Mouse (Mus musculus) midbrain, embryonic 11.5 days (tissue): ENCODE results near the gene Tpm4. TPM values are rescaled to one million over a fixed set of nuclear protein-coding genes. Genes with fewer than 3 reads are reported as not detected.

Experiments used
- ATAC-seq: fragments of 200-750 bp; cut with Nextera tagmentation; 2 replicates; pipeline ENCODE4 v1.8.0; 2017; ENCODE audit warnings: moderate TSS enrichment, moderate library complexity; ENCODE audit not compliant: low FRiP score
- DNase-seq: peaks from one replicate; pipeline ENCODE4 v3.0.0; 2015; ENCODE audit warnings: low spot score; ENCODE audit errors: missing footprints
- H3K27ac ChIP-seq: fragments of 300-500 bp; sonication (generic); 2 replicates; pipeline ENCODE4 v1.5.1; 2014; ENCODE audit warnings: low read depth, low read length
- H3K27me3 ChIP-seq: fragments of 300-500 bp; sonication (generic); 2 replicates; pipeline ENCODE4 v1.6.1; 2014; ENCODE audit warnings: mild to moderate bottlenecking, low read length, moderate library complexity, mixed read lengths; ENCODE audit not compliant: control insufficient read depth, insufficient read depth
- H3K36me3 ChIP-seq: fragments of 300-500 bp; sonication (generic); 2 replicates; pipeline ENCODE4 v1.6.1; 2014; ENCODE audit warnings: mild to moderate bottlenecking, low read length, moderate library complexity, mixed read lengths; ENCODE audit not compliant: control insufficient read depth, insufficient read depth
- H3K4me1 ChIP-seq: fragments of 300-500 bp; sonication (generic); 2 replicates; pipeline ENCODE4 v1.6.1; 2014; ENCODE audit warnings: low read length; ENCODE audit not compliant: control insufficient read depth, insufficient read depth
- H3K4me2 ChIP-seq: fragments of 300-500 bp; sonication (generic); 2 replicates; pipeline ENCODE4 v1.6.1; 2014; ENCODE audit warnings: mild to moderate bottlenecking, moderate library complexity
- H3K4me3 ChIP-seq: fragments of 300-500 bp; sonication (generic); 2 replicates; pipeline ENCODE4 v1.5.1; 2014; ENCODE audit warnings: low read depth, low read length
- H3K9ac ChIP-seq: fragments of 300-500 bp; sonication (generic); 2 replicates; pipeline ENCODE4 v1.6.1; 2014; ENCODE audit warnings: low read length
- H3K9me3 ChIP-seq: fragments of 300-500 bp; sonication (generic); 2 replicates; pipeline ENCODE4 v1.6.1; 2016; ENCODE audit warnings: low read length; ENCODE audit not compliant: control insufficient read depth
- WGBS: fragments of 180-500 bp; shearing (Covaris S2); extraction: QIAGEN DNeasy Blood & Tissue Kit; methylation state at CpG from one replicate; pipeline ENCODE4 v1.1.7; 2014; 5-methylcytosine and 5-hydroxymethylcytosine counted together
- polyA plus RNA-seq: library from polyadenylated mRNA; unstranded; fragments of >200 nt; fragmentation: Nextera tagmentation; extraction: Ambion mirVana; gene quantifications from 2 replicates; pipeline ENCODE4 v1.2.1, GENCODE M21; 2014

Gene Tpm4
- polyA plus RNA-seq, 1 experiment from 2014 or later = 548 TPM

DNA sequence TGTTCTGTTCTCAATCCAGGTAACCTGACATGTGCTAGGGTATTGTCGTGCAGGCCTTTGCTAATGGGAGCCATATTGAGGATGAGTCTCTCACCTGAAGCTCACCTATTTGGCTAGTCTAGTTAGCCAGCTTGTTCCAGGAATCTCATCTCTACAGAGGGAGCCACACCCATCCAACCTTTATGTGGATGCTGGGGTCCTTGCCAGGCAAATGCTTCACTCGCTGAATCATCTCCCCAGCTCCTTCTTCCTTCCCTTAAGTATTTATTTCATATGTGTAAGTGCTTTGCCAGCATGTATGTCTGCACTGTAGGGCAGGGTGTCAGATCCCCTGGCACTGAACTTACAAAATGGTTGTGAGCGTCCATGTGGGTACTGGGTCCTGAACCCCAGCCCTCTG, 11.8 kb downstream of the Tpm4 start:
- DNase-seq (peak; percentile 35), ATAC-seq (no peak)
- no peaks in the 10 kb centered on the region for H3K4me1 ChIP-seq
- no peak overlapping the region for H3K9ac ChIP-seq
- 91% methylated on average over 3 of the region's 3 CpGs for WGBS
- no peak overlapping the region for H3K4me2 ChIP-seq
- no peaks in the 10 kb centered on the region for H3K27me3 ChIP-seq
- H3K9me3 ChIP-seq = no peaks in the 10 kb centered on the region
- H3K27ac ChIP-seq = no peak overlapping the region
- peaks cover 30% of the 10 kb centered on the region for H3K36me3 ChIP-seq
- no peak overlapping the region for H3K4me3 ChIP-seq

DNA sequence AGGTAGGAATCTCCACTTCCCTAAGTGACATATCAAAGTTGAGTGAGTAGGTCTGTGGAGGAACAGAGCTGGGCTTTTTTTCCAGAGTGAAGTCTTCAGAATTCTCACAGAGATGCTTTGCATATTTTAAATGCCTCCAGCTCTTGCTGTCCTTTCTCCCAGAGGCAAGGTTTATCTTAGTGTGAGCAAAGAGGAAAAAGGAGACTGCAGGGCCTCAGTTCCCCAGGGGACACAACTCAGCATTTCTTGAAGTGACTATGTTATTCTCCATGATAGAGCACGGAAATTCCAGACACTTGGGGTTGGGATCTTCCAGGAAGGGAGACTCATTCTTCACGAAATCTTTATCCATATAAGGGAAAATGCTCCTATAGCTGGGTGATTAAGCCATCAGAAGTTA, 12.5 kb downstream of the Tpm4 start:
- Histone ChIP-seq H3K27ac (no peak overlapping the region), H3K4me3 (no peak overlapping the region), H3K36me3 (peaks cover 30% of the 10 kb centered on the region), H3K9me3 (no peaks in the 10 kb centered on the region), H3K4me2 (no peak overlapping the region), H3K4me1 (no peaks in the 10 kb centered on the region), H3K9ac (no peak overlapping the region), H3K27me3 (no peaks in the 10 kb centered on the region)
- DNase-seq (peak; percentile 2), ATAC-seq (no peak)
- 93% methylated on average over 2 of the region's 2 CpGs for WGBS

DNA sequence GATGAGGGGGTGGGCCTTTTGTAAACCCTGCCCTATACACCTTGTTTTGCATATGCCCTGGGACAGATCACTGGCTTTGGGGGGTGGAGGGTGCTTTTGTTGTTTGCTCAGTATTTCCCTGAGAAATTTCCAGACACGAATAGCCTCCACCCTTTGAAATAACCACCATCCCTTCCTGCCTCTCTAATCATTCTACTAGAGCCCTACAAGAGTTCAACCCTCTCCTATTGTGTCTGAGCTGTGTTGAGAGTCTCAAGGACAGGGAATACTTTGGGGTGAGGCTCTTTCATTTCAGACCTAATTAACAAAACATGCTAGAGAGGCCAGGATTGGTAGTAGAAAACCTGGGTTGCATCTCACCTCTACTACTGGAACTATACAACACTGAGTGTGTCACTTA, 14.3 kb downstream of the Tpm4 start:
- DNase-seq (peak; percentile 80), ATAC-seq (no peak)
- H3K9me3 ChIP-seq = no peaks in the 10 kb centered on the region
- no peak overlapping the region for H3K9ac ChIP-seq
- H3K27me3 ChIP-seq = no peaks in the 10 kb centered on the region
- WGBS = 100% methylated on average over 1 of the region's 1 CpGs
- no peaks in the 10 kb centered on the region for H3K4me1 ChIP-seq
- H3K36me3 ChIP-seq = peaks cover 26% of the 10 kb centered on the region
- H3K4me2 ChIP-seq = no peak overlapping the region
- no peak overlapping the region for H3K4me3 ChIP-seq
- no peak overlapping the region for H3K27ac ChIP-seq

DNA sequence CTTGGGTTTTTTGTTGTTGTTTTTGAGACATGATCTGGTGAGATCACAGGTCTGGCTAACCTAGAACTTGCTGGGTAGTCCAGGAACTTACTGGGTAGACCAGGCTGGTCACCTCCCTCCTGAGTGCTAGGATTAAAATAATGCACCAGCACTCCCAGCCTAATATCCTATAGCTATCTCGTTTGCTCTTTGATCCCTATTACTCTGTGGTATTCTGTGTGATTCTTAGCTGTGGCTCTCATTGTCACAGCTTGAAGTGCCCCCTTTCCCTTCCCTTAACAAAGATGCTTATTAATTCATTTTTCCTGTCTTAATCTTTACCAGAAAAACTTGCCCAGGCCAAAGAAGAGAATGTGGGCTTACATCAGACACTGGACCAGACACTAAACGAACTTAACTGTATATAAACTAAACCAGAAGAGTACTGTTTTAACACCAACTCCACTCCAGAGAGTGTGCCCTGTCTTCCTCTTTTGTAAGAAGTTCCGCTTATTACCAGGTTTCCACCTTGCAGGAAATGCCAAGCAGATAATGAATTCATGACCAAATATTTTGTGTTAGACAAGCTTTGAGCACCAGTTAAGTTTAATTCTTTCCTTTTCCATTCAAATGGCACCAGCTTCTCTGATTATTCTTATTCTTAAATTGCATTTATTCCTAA, 16.8 kb downstream of the Tpm4 start:
- no peak for ATAC-seq
- DNase-seq = peak; percentile 78
- H3K4me2 ChIP-seq = no peak overlapping the region
- no peaks in the 10 kb centered on the region for H3K4me1 ChIP-seq
- H3K27me3 ChIP-seq = no peaks in the 10 kb centered on the region
- peaks cover 19% of the 10 kb centered on the region for H3K36me3 ChIP-seq
- no peak overlapping the region for H3K9ac ChIP-seq
- H3K4me3 ChIP-seq = no peak overlapping the region
- H3K27ac ChIP-seq = no peak overlapping the region
- no peaks in the 10 kb centered on the region for H3K9me3 ChIP-seq
- 86% methylated on average over 3 of the region's 3 CpGs for WGBS

DNA sequence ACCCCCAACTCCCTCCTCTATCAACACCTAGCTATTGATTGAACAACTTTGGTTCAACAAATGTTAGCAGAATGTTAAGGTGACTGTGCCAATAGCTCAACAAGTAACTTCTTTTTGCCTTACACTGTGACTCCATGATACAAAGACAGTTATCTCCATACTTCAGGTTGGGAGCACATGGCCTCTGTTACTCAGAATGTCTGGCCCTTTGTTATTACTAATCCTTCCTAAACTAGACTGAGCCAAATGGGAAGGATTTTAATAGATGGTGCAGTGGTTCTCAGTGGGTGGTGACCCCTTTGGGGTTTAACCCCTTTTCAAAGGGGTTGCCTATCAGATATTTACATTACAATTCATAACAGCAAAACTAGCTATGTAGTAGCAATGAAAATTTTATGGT, 18.6 kb downstream of the Tpm4 start:
- H3K36me3 ChIP-seq = peaks cover 8% of the 10 kb centered on the region
- H3K4me1 ChIP-seq = no peaks in the 10 kb centered on the region
- no peak overlapping the region for H3K4me2 ChIP-seq
- ATAC-seq (no peak), DNase-seq (peak; percentile 85)
- no peak overlapping the region for H3K27ac ChIP-seq
- H3K9ac ChIP-seq = no peak overlapping the region
- no peaks in the 10 kb centered on the region for H3K9me3 ChIP-seq
- no peaks in the 10 kb centered on the region for H3K27me3 ChIP-seq
- H3K4me3 ChIP-seq = no peak overlapping the region

DNA sequence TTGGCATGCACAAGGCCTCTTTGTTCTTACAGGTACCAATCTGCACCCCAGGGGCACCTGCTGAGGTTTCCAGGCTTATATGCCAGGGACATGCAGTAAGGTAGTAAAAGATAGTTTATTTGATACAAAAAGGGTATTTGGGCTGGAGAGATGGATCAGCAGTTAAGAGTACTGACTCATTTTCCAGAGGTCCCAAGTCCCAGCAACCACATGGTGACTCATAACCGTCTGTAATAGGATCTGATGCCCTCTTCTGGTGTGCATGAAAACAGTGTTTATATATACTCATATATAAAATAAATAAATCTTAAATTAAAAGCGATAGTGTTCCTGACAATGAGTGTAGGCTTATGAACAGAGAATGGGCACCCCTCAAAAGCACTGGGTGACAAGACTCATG, 23.3 kb downstream of the Tpm4 start:
- no peak overlapping the region for H3K4me3 ChIP-seq
- 84% methylated on average over 2 of the region's 2 CpGs for WGBS
- ATAC-seq (no peak), DNase-seq (no peak)
- no peak overlapping the region for H3K27ac ChIP-seq
- H3K9me3 ChIP-seq = no peaks in the 10 kb centered on the region
- no peaks in the 10 kb centered on the region for H3K36me3 ChIP-seq
- H3K4me1 ChIP-seq = peaks cover 11% of the 10 kb centered on the region
- H3K27me3 ChIP-seq = no peaks in the 10 kb centered on the region
- no peak overlapping the region for H3K4me2 ChIP-seq
- H3K9ac ChIP-seq = no peak overlapping the region

DNA sequence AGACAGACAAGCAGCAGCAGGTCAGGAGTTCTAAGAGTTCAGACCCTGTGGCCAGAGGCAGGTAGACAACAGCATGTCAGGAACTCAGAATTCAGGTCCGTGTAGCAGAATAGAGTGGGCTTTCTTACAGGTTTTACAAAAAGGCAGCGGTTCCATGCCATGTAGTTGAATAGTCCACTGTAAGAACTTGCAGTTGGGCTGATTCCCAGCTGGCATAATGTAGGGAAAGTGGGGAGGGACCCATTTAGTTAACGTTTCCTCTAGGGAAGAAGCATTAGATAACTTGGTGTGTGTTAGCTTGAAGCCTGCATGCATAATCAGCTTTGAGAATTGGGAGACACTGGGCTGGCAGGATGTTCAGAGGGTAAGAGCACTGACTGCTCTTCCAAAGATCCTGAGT, 24.0 kb downstream of the Tpm4 start:
- no peak for ATAC-seq
- no peaks in the 10 kb centered on the region for H3K9me3 ChIP-seq
- no peak overlapping the region for H3K27ac ChIP-seq
- no peaks in the 10 kb centered on the region for H3K36me3 ChIP-seq
- no peak for DNase-seq
- H3K9ac ChIP-seq = no peak overlapping the region
- H3K4me3 ChIP-seq = no peak overlapping the region
- H3K27me3 ChIP-seq = no peaks in the 10 kb centered on the region
- 84% methylated on average over 3 of the region's 3 CpGs for WGBS
- no peak overlapping the region for H3K4me2 ChIP-seq
- H3K4me1 ChIP-seq = peaks cover 11% of the 10 kb centered on the region

DNA sequence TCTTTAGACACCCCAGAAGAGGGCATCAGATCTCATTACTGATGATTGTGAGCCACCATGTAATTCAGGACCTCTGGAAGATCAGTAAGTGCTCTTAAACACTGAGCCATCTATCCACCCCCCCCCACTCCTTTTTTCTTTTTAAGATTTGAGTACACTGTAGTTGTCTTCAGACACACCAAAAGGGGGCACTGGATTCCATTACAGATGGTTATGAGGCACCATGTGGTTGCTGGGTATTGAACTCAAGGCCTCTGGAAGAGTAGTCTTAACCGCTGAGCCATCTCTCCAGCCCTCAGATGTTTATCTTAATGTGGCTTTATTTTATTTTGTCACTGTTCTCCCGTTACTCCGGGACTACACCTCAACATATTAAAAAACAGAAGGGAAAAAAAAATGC, 25.2 kb downstream of the Tpm4 start:
- H3K36me3 ChIP-seq = no peaks in the 10 kb centered on the region
- WGBS = 75% methylated on average over 3 of the region's 3 CpGs
- H3K27me3 ChIP-seq = no peaks in the 10 kb centered on the region
- peaks cover 11% of the 10 kb centered on the region for H3K4me1 ChIP-seq
- ATAC-seq = no peak
- no peak overlapping the region for H3K9ac ChIP-seq
- no peak for DNase-seq
- H3K27ac ChIP-seq = no peak overlapping the region
- peak overlapping the region; percentile 23; the same call in 1 of the 2 replicates for H3K4me3 ChIP-seq
- no peaks in the 10 kb centered on the region for H3K9me3 ChIP-seq
- H3K4me2 ChIP-seq = peak overlapping the region; percentile 44; the same call in 1 of the 2 replicates

DNA sequence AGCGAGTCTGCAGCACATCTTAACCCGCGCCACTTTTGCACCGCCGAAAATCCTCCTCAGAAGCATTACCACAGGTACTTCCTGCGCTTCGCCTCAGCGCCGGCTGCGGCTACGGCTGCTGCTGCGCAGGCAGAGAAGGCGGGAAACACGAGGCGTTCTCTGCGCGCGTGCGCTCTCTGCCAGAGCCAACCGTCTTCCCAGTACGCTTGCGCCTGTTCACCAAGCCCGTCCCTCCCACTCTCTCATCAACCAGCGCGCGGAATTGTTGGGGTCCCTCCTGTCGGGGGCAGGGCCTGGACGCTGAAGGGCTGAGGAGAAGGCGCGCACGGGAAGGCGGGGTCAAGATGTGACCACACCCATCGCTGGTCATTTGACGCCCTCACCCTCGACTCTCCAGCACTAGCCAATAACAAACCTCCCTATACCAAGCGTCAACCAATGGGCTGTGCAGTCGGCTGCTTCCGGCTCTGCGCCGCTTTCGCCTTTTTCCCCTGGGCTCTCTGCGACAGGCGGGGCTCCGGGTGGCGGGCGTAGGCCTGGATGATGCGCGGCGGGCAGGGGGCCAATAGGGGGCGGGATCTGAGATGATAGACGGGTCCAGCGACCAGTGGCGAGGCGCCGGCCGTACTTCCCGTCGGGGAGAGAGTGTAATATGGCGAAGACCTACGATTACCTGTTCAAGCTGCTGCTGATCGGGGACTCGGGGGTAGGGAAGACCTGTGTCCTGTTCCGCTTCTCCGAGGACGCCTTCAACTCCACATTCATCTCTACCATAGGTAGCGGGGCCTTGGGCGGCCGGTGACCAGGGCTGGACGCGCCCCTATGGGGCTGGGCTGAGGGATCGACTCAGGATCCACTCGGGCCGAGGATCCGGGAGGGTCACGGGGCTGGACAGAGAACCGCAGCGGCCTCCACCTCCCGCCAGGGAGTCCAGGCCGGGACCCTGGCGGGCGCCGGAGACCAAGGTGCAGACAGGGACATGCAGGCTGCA, 26.2 kb downstream of the Tpm4 start, which contains the start of gene Rab8a:
Gene Rab8a (plus strand): TSS at position 494 of the 991 bp plus-strand sequence.
- peak within 1 kb of the TSS; percentile 89 for H3K9ac ChIP-seq
- peak within 1 kb of the TSS; percentile 90 for H3K4me3 ChIP-seq
- DNase-seq (peak; percentile 100), ATAC-seq (peak; percentile 99)
- no peaks in the 10 kb centered on the region for H3K27me3 ChIP-seq
- H3K4me1 ChIP-seq = peaks cover 11% of the 10 kb centered on the region
- no peaks in the 10 kb centered on the region for H3K36me3 ChIP-seq
- WGBS = under 1% methylated on average over 82 of the region's 82 CpGs
- H3K27ac ChIP-seq = peak within 1 kb of the TSS; percentile 25; the same call in 1 of the 2 replicates
- peak within 1 kb of the TSS; percentile 91 for H3K4me2 ChIP-seq
- no peaks in the 10 kb centered on the region for H3K9me3 ChIP-seq
